Mouse (Mus musculus) yolk sac, embryonic 10.5 days (tissue): ENCODE data around the gene Sema3a.
A peak's percentile ranks its signal among the peaks of the same experiment; 100 is the strongest.
"Not testable (repeated sequence)": the region's sequence is repeated elsewhere in the genome, so short reads cannot be mapped to it uniquely, and the experiment has no call there.

Source experiments
- DNase-seq: peaks from one replicate; pipeline ENCODE4 v3.0.0-alpha.2; 2017; ENCODE audit warnings: low spot score

The Sema3a gene

DNA sequence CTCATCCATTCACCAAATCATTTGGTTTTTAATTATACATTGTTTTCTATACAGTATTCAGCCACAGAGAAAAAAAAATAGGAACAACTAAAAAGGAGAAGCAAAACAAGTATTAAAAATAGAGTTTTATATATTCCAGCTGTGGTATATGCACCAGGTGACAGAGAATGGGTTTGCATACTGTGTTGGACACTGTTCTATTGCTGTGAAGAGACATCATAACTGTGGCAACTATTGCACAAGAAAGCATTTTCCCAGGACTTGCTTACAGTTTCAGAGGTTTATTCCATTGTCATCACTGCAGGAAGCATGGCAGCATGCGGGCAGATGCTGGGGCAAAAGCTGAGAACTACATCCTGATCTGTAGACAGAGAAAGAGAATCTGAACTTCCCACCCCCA lies 425.7 kb downstream of the Sema3a start:
- no peak for DNase-seq

DNA sequence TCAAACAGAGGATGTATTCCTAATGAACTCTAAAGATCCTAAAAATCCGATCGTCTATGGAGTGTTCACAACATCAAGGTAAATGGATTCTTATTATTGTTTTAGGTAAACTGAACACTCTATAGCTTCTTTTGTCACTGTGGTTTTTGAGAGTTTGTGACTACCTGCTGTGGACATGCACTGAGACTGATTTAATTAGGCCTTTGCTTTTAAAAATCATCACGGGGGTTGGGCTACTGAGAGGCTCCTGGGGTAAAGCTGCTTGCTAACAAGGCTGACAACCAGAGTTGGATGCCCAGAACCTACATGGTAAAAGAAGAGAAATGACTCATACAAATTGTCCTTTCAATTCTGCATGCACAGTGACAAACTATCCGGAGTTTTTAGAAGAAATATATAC lies 432.0 kb downstream of the Sema3a start:
- no peak for DNase-seq

DNA sequence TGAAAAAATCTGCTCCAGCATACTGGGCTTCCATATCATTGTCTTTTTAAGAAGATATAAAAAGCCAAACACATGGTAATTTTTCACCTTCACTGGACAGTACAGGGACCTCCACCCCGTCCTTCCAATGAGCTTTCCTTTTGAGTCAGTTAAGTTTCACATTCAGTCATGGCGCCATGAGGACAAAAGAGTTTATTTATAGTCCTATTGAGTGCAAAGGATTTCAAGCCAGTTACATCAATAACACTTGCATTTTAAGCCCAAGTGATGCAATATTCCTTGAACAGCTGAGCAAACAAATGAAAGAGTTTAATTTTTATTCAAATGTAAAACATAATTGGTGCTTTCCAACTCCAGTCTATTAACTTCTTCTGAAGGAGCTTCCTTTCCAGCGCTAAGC lies 448.7 kb downstream of the Sema3a start:
- DNase-seq = no peak

DNA sequence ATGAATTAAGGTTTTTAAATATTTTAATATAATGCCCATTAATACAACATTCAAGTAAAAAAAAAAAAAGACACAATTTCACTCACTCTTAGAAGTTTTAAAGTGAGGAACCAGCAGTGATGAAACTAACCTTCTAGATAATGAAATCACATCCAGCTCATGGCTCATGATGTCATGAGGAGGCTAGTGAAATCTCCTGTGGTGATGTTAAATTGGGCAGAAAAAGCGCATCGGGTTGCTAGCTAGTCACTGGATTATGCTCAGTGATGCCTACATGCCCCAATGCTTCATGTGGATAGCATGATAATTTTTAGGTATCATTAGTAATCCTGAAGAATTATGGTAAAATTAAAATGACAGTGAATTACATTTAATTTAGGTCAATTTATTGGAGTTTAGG lies 453.9 kb downstream of the Sema3a start:
- DNase-seq = no peak

DNA sequence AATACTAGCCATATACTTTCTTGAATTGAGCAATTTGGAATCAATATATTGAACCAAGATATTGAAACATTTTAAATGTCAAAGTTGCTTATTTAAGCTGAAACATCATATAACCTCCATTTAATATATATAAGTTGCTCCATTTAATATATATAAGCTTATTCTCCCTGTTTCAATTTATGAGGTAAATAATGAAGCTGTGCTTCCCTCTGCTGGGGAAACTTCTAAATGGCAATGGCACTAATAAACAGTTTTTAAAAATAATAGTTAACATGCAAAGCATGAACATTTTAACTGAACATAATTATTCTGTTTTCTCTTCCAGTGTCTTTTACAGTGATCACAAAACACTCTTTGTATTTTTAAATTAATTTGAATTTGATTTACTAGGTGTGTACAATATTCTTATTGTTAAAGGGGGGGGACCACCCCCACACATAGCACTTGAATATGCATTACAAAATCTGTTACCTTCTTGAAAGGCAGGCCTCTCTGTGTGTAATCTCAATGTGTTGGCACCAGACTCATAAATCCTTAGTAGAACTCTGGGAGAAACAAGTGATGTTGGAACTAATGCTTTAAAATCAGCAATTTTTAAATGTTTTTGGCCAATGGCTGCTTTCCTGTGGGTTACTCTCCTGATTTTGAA lies 460.5 kb downstream of the Sema3a start:
- no peak for DNase-seq

DNA sequence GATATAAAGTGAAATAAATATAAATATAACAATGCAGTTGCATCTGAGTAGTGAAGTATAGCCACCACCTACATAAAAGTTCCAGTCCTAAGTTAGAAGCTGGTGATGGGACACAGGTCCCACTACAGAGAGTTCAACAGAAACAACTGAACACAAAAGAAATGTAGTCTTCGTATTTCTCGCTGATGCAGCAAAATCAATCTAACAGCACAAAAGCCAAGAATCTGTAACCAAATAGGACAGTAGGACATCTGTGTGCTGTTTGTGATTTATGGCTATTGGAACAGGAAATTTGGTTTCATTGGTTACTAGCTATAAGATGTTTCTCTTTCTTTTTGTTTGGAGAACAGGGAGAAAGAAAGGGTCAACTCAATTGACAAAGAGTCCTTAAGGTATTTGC lies 469.2 kb downstream of the Sema3a start:
- DNase-seq = no peak

DNA sequence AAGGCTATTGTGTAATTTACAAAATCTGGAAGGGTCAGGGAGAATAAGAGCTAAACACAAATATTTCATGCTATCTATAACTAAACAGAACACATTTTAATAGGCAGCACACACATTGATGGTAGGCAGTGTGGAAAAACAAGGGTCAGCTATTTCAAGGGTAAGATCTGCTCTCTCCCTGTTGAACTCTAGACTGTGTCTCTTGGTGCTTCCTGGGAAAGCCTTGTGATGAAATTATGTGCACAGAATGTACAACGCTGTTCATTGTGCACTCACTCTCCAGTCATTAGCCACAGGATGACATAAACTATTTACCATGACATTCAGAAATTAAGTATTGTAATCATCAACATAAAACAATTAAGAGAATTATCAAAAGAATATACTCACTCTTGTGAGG lies 486.4 kb downstream of the Sema3a start:
- DNase-seq = no peak

DNA sequence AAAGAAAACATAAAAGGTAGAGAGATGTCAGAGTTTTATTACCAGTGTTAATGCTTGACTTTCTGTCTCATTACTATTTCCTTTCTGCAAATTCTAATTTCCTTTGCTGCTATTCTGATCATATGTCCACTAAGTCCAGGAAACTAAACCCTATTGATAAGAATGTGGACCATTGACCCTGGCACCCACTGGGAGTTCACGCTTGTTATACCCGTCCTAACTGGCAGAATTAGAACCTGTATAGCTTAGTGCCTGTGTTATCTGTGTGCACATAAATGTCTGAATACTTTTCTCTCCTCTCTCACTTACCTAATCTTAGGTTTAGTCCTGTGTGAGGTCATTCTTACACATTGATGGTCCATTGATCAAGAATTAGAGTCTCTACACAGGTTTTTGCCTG lies 486.9 kb downstream of the Sema3a start:
- DNase-seq = no peak

DNA sequence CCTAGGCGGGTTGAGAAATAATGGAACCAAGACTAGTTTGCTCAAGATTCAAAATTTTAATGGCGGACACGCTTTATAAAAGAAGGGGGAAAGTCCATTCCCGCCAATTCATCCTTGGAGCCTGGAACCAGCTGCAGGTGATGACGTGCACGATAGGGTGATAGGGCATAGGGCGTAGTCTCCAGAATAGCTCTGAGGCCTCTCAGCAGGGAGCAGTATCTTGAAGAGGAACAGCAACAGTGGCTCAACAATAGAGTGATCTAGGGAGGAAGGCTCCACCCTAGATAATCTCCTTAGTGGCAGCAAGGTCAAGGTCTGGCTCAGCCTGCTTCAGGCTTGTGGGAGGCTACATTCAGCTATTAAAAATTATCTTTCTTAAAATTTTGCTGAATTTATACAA lies 489.4 kb downstream of the Sema3a start:
- not testable (repeated sequence) for DNase-seq

DNA sequence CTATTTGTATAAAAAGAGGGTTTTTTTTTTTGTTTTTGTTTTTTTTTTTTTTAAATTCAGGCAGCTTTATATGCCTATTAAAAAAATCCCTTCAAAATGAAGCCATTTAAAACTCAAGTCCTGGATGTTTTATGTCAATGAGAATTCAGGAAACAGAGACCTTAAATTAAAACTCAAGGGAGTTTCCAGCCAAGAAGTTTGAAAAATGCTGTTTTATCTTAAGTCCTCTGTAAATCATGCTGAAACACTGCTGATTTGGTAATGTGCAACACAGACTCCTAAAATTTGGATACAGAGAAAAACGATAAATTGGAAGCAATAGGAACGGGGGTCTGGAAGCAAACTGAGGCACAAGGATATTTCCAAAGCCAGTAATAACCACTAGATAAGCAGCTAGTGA lies 490.7 kb downstream of the Sema3a start:
- DNase-seq = no peak

DNA sequence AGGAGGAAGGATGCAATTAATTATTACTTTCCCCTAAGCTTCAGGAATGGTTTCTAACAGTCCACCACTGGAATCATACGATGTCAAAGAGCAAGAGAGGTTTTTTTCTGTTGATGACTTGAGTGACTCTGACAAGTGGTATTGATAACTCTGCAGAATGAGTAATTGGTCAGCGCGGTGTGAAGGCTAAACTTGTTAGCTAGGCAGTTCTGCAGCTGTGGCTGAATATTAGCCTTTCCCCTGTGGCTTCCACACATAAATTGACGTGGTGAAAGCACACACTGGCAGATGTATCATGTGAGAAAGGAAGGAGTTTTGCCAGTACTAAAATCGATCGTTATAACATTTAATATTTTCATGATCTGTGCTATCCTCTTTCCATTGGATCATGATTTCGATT lies 497.4 kb downstream of the Sema3a start:
- no peak for DNase-seq

DNA sequence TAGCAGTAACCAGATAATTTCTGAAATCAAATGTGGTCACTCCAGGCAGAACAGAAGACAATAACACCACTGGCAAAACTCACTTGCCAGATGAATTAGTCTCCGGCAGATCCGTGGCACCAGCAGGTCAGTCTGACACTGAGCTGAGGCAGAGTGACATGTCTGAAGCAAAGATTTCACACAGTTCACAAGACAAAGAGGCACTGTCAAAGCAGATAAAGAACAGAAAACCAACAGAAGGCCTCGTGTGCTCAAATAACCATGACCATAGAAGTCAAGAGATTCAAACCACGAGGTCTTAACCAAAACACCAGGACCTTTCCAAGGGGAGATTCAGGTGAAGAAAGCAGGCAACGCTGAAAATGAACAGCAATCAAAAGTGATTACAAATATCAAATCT lies 499.5 kb downstream of the Sema3a start:
- DNase-seq = no peak

DNA sequence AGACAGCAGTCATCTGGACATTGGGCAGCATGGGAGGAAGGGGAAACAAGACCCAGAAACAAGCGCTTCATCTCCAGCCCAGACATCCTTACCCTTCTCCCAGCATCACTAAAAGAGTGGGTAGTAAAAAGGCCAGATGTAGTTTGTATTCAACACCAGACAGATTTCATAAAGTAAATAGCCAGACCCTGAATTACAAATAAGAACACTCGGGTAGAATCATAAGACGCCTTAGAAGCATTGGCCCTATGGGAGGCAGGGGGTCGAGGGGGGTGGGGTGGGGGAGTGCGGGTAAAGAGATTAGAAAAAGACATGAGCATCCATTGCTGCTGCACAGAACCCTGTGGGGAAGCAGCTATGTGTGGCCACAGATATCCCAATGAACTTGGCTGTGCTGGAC lies 500.9 kb downstream of the Sema3a start:
- DNase-seq = no peak

DNA sequence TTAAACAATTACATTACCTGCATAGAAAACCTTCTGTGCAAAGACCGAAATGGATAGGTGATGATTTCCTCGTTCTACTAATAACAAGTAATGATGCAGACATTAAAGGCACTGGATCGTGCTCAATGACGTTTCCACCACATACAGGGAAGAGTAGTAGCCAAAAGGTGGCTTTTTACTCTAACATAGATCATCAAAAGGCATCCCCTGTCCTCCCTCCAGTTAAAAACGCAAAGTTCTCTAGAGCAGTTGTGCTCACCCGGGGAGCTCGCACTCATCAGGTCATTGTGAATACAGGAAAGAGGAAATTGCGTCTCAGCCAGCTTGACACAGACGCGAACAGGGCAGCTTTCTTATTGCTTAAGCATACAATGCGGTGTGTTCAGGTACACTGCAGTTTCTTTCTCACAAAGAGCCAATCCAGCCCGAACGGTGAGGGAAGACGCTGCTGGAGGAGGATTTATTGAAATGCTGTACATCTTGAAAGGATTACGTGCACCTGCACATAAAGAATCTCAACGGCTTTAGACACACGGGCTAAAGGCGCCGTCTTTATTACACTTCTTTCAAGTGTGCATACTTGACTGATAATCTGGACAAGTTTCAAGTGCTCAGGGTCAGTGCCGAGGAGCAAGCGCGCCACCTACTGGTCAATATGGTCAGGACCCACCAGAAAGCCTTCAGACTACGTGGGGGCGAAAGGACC lies 503.5 kb downstream of the Sema3a start:
- DNase-seq = peak; percentile 76

DNA sequence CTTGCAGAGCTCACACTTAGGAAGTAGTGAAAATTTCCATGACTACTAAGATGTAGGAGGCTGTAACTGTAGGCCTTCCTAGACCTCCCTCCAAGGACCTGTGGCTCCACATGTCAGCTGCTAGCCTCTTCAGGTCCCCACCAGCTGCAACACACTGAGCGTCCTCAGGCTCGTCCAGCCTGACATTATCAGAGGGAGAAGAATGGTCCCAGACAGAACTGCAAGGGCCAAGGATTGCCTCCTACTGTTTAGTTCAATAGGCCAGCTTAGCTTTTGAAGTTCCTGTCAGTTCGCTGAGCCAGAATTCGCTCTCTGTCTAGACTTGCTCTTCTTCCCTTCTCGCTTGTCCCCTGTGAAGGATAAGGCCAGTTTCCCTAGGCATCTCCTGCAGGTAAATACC lies 504.7 kb downstream of the Sema3a start:
- DNase-seq = no peak

DNA sequence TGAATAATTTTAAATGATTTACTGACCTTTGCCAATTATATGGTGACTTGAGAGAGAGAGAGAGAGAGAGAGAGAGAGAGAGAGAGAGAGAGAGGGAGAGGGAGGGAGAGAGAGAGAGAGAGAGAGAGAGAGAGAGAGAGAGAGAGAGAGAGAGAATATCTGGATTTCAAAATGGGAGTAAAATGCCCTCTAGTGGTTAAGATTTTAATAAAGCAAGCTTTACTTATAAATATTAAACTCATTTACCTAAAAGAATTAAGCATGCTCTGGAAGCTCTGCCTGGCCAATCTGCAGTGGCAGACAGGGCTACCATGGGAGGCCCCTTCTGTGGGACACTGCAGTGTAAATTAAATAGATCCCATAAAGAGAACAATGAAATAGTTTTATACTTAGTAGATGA lies 505.5 kb downstream of the Sema3a start:
- DNase-seq = no peak

DNA sequence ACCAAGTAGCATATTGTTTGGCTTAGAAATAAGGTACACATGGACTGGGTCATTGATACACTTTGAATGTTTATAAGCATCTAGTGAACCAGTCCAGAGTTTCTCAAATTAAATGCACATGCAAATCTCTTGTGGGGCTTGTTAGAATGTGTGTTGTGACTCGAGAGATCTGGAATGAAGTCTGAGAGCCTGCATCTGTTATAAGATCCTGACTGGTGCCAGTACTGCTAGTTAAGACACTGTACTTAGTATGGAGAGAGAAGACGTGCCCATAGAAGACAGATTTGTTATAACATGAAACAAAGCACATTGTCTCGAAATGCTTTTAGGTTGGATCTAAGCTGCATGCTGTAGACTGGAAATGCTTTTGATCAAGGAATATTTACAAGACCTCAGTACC lies 511.0 kb downstream of the Sema3a start:
- no peak for DNase-seq
